ENCODE assay signal across 8 mouse cellular contexts in genomic region chr10:59323100-59323487, GRCm38 (mm10). TPM values are rescaled to one million over a fixed set of nuclear protein-coding genes. Genes with fewer than 3 reads are reported as not detected.
A peak's percentile ranks its signal among the peaks of the same experiment; 100 is the strongest.
DNase-seq lines count a peak whose midpoint lies in the region; ATAC-seq and TF ChIP-seq lines count a peak whose summit lies in the region.

P4ha1 (plus strand) TSS chr10:59323296.

- H3K4me3 ChIP-seq in G1E (ENCODE audit: low read depth, low read length), result peak within 1 kb of the TSS; percentile 75
- peak within 1 kb of the TSS; percentile 95 for H3K4me3 ChIP-seq in forebrain, postnatal 0 days (ENCODE audit: low read depth, low read length)
- peak within 1 kb of the TSS; percentile 85 for H3K4me3 ChIP-seq in lung, embryonic 15.5 days

- H3K9ac ChIP-seq in forebrain, postnatal 0 days, result peak within 1 kb of the TSS; percentile 78
- peak within 1 kb of the TSS; percentile 93 for H3K9ac ChIP-seq in lung, embryonic 15.5 days

- 2% methylated on average over 34 of the region's 39 CpGs for WGBS in forebrain, postnatal 0 days
- 0% methylated on average over 31 of the region's 39 CpGs for WGBS in lung, embryonic 15.5 days

- H3K4me1 ChIP-seq in G1E (ENCODE audit: insufficient read depth, low read depth, low read length), result peaks cover 15% of the 10 kb centered on the region
- 0 out of 2 replicates have a peak, but pooled peaks cover 4% of the 10 kb centered on the region for H3K4me1 ChIP-seq in forebrain, postnatal 0 days (ENCODE audit: insufficient read depth)
- peaks cover 11% of the 10 kb centered on the region for H3K4me1 ChIP-seq in lung, embryonic 15.5 days

- peaks cover 4% of the 10 kb centered on the region for H3K36me3 ChIP-seq in G1E (replicated peaks)
- H3K36me3 ChIP-seq in forebrain, postnatal 0 days (ENCODE audit: insufficient read depth), result no peaks in the 10 kb centered on the region
- no peaks in the 10 kb centered on the region for H3K36me3 ChIP-seq in lung, embryonic 15.5 days

- H3K27ac ChIP-seq in forebrain, postnatal 0 days (ENCODE audit: low read depth, low read length), result peak within 1 kb of the TSS; percentile 88
- H3K27ac ChIP-seq in lung, embryonic 15.5 days, result peak within 1 kb of the TSS; percentile 97

- peak; percentile 66 for DNase-seq in G1E (ENCODE audit: low spot score)
- DNase-seq in cerebellum, adult 18-20 months, result peak; percentile 99 to 100
- peak; percentile 100 for DNase-seq in forebrain, postnatal 0 days
- DNase-seq in heart, postnatal 4 days, result peak; percentile 100
- peak; percentile 98 to 100 for DNase-seq in layer of hippocampus, adult 8-10 months (ENCODE audit: low spot score in 2 of 2)
- DNase-seq in ovary, adult 18-20 months (ENCODE audit: low spot score), result peak; percentile 99
- DNase-seq in thymus, postnatal 0 days (ENCODE audit: low spot score), result peak; percentile 99

- peak; percentile 66; the same call in 1 of the 2 replicates for ATAC-seq in G1E (ENCODE audit: extremely low read depth, insufficient number of reproducible peaks, low FRiP score, poor library complexity, severe bottlenecking)
- peak; percentile 99 for ATAC-seq in forebrain, postnatal 0 days
- ATAC-seq in lung, embryonic 15.5 days (ENCODE audit: borderline replicate concordance, extremely low read depth, low FRiP score, low TSS enrichment), result peak; percentile 99

- peak within 1 kb of the TSS; percentile 78 for H3K4me2 ChIP-seq in forebrain, postnatal 0 days (ENCODE audit: low read depth)
- H3K4me2 ChIP-seq in lung, embryonic 15.5 days, result peak within 1 kb of the TSS; percentile 84

- no peak for TF ChIP-seq CTCF in G1E (IDR thresholded peaks at IDR 0.05; ENCODE audit: low read depth, low read length)
- TF ChIP-seq CTCF in forebrain, postnatal 0 days (IDR thresholded peaks at IDR 0.05; ENCODE audit: low read depth), result peak; percentile 93

- no peaks in the 10 kb centered on the region for H3K9me3 ChIP-seq in G1E (replicated peaks)
- H3K9me3 ChIP-seq in forebrain, postnatal 0 days (ENCODE audit: low read length), result no peaks in the 10 kb centered on the region
- H3K9me3 ChIP-seq in lung, embryonic 15.5 days, result no peaks in the 10 kb centered on the region

- no peaks in the 10 kb centered on the region for H3K27me3 ChIP-seq in G1E (ENCODE audit: insufficient read depth, low read length)
- no peaks in the 10 kb centered on the region for H3K27me3 ChIP-seq in forebrain, postnatal 0 days (ENCODE audit: insufficient read depth, low read length)
- no peaks in the 10 kb centered on the region for H3K27me3 ChIP-seq in lung, embryonic 15.5 days

RNA-seq across cellular contexts. Expression of gene P4ha1, which starts in this region (rescaled TPM):
- total RNA-seq in G1E (2014; fragmentation: Nextera tagmentation) (20.6 and 34.2 TPM in 2 replicates), G1E (2017) (29.7 and 34.2 TPM in 2 replicates)
- 1.6 and 2.3 TPM in 2 replicates for polyA plus RNA-seq in G1E (2012)
- 26.7 and 29.3 TPM in 2 replicates for total RNA-seq in forebrain, postnatal 0 days (2014; rRNA removed)
- polyA plus RNA-seq in forebrain, postnatal 0 days (2015; fragmentation: Nextera tagmentation; extraction: Ambion mirVana), result 12.4 and 13.4 TPM in 2 replicates
- total RNA-seq in heart, postnatal 4 days (2021), result 10 to 100 TPM; 21.2 to 25.3 TPM
- 10 to 100 TPM; 42.7 to 63.8 (median 50.2) TPM for total RNA-seq in layer of hippocampus, adult 8-10 months (2022)
- 71.3 and 72.0 TPM in 2 replicates for polyA plus RNA-seq in lung, embryonic 15.5 days (2015; fragmentation: Nextera tagmentation; extraction: Ambion mirVana)
- 16.3 and 18.2 TPM in 2 replicates for polyA plus RNA-seq in thymus, postnatal 0 days (2015; fragmentation: Nextera tagmentation; extraction: Ambion mirVana)

Comparison
In these comparisons a context has a peak if more than half of its experiments do, and no peak if none do; other contexts are left out.
1. Peak in every context shown above with its lines: DNase-seq, ATAC-seq, H3K4me3 ChIP-seq and H3K27ac ChIP-seq.